33 mouse cellular contexts compared by ENCODE assay signal in genomic region chr8:117326735-117327134, GRCm38 (mm10).
DNase-seq lines count a peak whose midpoint lies in the region; ATAC-seq and TF ChIP-seq lines count a peak whose summit lies in the region.
"Had no signal": no experiment of that assay in that cellular context is flagged by ENCODE, and none has a peak within 500 bp of the region (broad histone marks: within the 10 kb centered on the region; RNA-seq: fewer than 3 reads in every experiment).

No protein-coding gene starts in this region.

- intact Hi-C loops in left cerebral cortex, postnatal 10 days (cut with DNase I) = no loop called here

- 0 out of 2 replicates have a peak overlapping the region, but pooled peaks have one; percentile 30 for H3K27ac ChIP-seq in hindbrain, embryonic 13.5 days
- no peak overlapping the region for H3K27ac ChIP-seq in hindbrain, embryonic 16.5 days (ENCODE audit: low read depth, low read length)
- H3K27ac ChIP-seq in intestine, embryonic 16.5 days (ENCODE audit: low read length) = peak overlapping the region; percentile 97
- H3K27ac ChIP-seq in stomach, postnatal 0 days (replicated peaks) = peak overlapping the region; percentile 76

- no peak overlapping the region for H3K4me3 ChIP-seq in hindbrain, embryonic 13.5 days
- H3K4me3 ChIP-seq in hindbrain, embryonic 16.5 days (ENCODE audit: low read length) = no peak overlapping the region
- no peak overlapping the region for H3K4me3 ChIP-seq in G1E (ENCODE audit: low read depth, low read length)
- no peak overlapping the region for H3K4me3 ChIP-seq in intestine, embryonic 16.5 days (ENCODE audit: low read length)
- no peak overlapping the region for H3K4me3 ChIP-seq in stomach, postnatal 0 days (ENCODE audit: low read depth, low read length)
- H3K4me3 ChIP-seq: embryonic facial prominence, embryonic 13.5 days; erythroblast, embryonic 14.5 days; forebrain, embryonic 13.5 days; heart, embryonic 13.5 days; hindbrain, embryonic 15.5 days; left cerebral cortex, adult 2 months; limb, embryonic 13.5 days; liver, embryonic 12.5 days; midbrain, embryonic 13.5 days; neural tube, embryonic 15.5 days; stomach, embryonic 15.5 days had no signal

- no peak for TF ChIP-seq CTCF in G1E (IDR thresholded peaks at IDR 0.05; ENCODE audit: low read depth, low read length)
- TF ChIP-seq CTCF in stomach, postnatal 0 days (IDR thresholded peaks at IDR 0.05; ENCODE audit: low read depth) = no peak

- TF ChIP-seq EP300 in stomach, postnatal 0 days (optimal IDR thresholded peaks at IDR 0.05) = no peak

- no peaks in the 10 kb centered on the region for H3K9me3 ChIP-seq in hindbrain, embryonic 13.5 days
- H3K9me3 ChIP-seq in hindbrain, embryonic 16.5 days (ENCODE audit: control insufficient read depth, low read length) = no peaks in the 10 kb centered on the region
- H3K9me3 ChIP-seq in G1E (replicated peaks) = no peaks in the 10 kb centered on the region
- no peaks in the 10 kb centered on the region for H3K9me3 ChIP-seq in intestine, embryonic 16.5 days (ENCODE audit: control insufficient read depth, low read length)
- H3K9me3 ChIP-seq in stomach, postnatal 0 days (ENCODE audit: control insufficient read depth, low read length) = no peaks in the 10 kb centered on the region
- H3K9me3 ChIP-seq: embryonic facial prominence, embryonic 13.5 days; forebrain, embryonic 13.5 days; heart, embryonic 13.5 days; hindbrain, embryonic 15.5 days; limb, embryonic 13.5 days; liver, embryonic 12.5 days; megakaryocyte, embryonic 14.5 days; midbrain, embryonic 13.5 days; neural tube, embryonic 15.5 days; stomach, embryonic 15.5 days had no signal

- H3K27me3 ChIP-seq in hindbrain, embryonic 13.5 days = no peaks in the 10 kb centered on the region
- H3K27me3 ChIP-seq in hindbrain, embryonic 16.5 days (replicated peaks; ENCODE audit: control insufficient read depth, insufficient read depth, low read length) = no peaks in the 10 kb centered on the region
- no peaks in the 10 kb centered on the region for H3K27me3 ChIP-seq in G1E (ENCODE audit: insufficient read depth, low read length)
- H3K27me3 ChIP-seq in intestine, embryonic 16.5 days (replicated peaks; ENCODE audit: control insufficient read depth, insufficient read depth, low read length) = no peaks in the 10 kb centered on the region
- H3K27me3 ChIP-seq in stomach, postnatal 0 days (ENCODE audit: control insufficient read depth, insufficient read depth, low read length) = no peaks in the 10 kb centered on the region
- H3K27me3 ChIP-seq: embryonic facial prominence, embryonic 13.5 days; forebrain, embryonic 13.5 days; heart, embryonic 13.5 days; hindbrain, embryonic 15.5 days; limb, embryonic 13.5 days; liver, embryonic 12.5 days; megakaryocyte, embryonic 14.5 days; midbrain, embryonic 13.5 days; neural tube, embryonic 15.5 days; stomach, embryonic 15.5 days had no signal

- H3K36me3 ChIP-seq in hindbrain, embryonic 13.5 days = no peaks in the 10 kb centered on the region; the same call in 1 of the 2 replicates
- no peaks in the 10 kb centered on the region for H3K36me3 ChIP-seq in hindbrain, embryonic 16.5 days (ENCODE audit: control insufficient read depth, insufficient read depth, low read length)
- peaks cover 46% of the 10 kb centered on the region for H3K36me3 ChIP-seq in G1E (replicated peaks)
- no peaks in the 10 kb centered on the region for H3K36me3 ChIP-seq in intestine, embryonic 16.5 days (ENCODE audit: control insufficient read depth, insufficient read depth, low read length)
- H3K36me3 ChIP-seq in stomach, postnatal 0 days (ENCODE audit: control insufficient read depth, insufficient read depth, low read length) = no peaks in the 10 kb centered on the region; the same call in 1 of the 2 replicates
- H3K36me3 ChIP-seq: heart, embryonic 13.5 days; hindbrain, embryonic 15.5 days; limb, embryonic 13.5 days; midbrain, embryonic 13.5 days; neural tube, embryonic 15.5 days; stomach, embryonic 15.5 days had no signal

- no peak overlapping the region for H3K4me2 ChIP-seq in hindbrain, embryonic 13.5 days
- H3K4me2 ChIP-seq in hindbrain, embryonic 16.5 days (ENCODE audit: low read length) = no peak overlapping the region
- no peak overlapping the region for H3K4me2 ChIP-seq in intestine, embryonic 16.5 days (ENCODE audit: low read depth, low read length)
- H3K4me2 ChIP-seq in stomach, postnatal 0 days (replicated peaks; ENCODE audit: low read depth) = no peak overlapping the region
- H3K4me2 ChIP-seq: embryonic facial prominence, embryonic 13.5 days; forebrain, embryonic 13.5 days; heart, embryonic 13.5 days; hindbrain, embryonic 15.5 days; limb, embryonic 13.5 days; liver, embryonic 12.5 days; midbrain, embryonic 13.5 days; neural tube, embryonic 15.5 days; stomach, embryonic 15.5 days had no signal

- ATAC-seq in hindbrain, embryonic 13.5 days (ENCODE audit: low FRiP score) = no peak
- no peak for ATAC-seq in hindbrain, embryonic 16.5 days
- peak; percentile 51 for ATAC-seq in G1E (ENCODE audit: extremely low read depth, insufficient number of reproducible peaks, low FRiP score, poor library complexity, severe bottlenecking)
- ATAC-seq in intestine, embryonic 16.5 days = no peak
- ATAC-seq in stomach, postnatal 0 days (ENCODE audit: low FRiP score, low TSS enrichment) = no peak
- no peak for ATAC-seq in frontal cortex, adult (ENCODE audit: low TSS enrichment)
- ATAC-seq: activated CD4-positive, CD25-positive, alpha-beta regulatory T cell, adult 4 months; CD4-positive, CD25-positive, alpha-beta regulatory T cell, adult 4 months; forebrain, embryonic 13.5 days; liver, embryonic 12.5 days; lung, postnatal 0 days had no signal

- no peak overlapping the region for H3K9ac ChIP-seq in hindbrain, embryonic 13.5 days
- H3K9ac ChIP-seq in hindbrain, embryonic 16.5 days (ENCODE audit: low read depth, low read length) = no peak overlapping the region
- H3K9ac ChIP-seq in intestine, embryonic 16.5 days (ENCODE audit: low read depth, low read length) = no peak overlapping the region
- H3K9ac ChIP-seq in stomach, postnatal 0 days (ENCODE audit: low read length) = no peak overlapping the region
- H3K9ac ChIP-seq: embryonic facial prominence, embryonic 13.5 days; hindbrain, embryonic 15.5 days; limb, embryonic 13.5 days; liver, embryonic 12.5 days; neural tube, embryonic 15.5 days; stomach, embryonic 15.5 days had no signal

- peaks cover 73% of the 10 kb centered on the region for H3K4me1 ChIP-seq in hindbrain, embryonic 13.5 days (replicated peaks)
- peaks cover 39% of the 10 kb centered on the region for H3K4me1 ChIP-seq in hindbrain, embryonic 16.5 days (ENCODE audit: control insufficient read depth, insufficient read depth, low read depth, low read length)
- H3K4me1 ChIP-seq in G1E (ENCODE audit: insufficient read depth, low read depth, low read length) = peaks cover 24% of the 10 kb centered on the region
- H3K4me1 ChIP-seq in intestine, embryonic 16.5 days (ENCODE audit: control insufficient read depth, insufficient read depth, low read length) = peaks cover 57% of the 10 kb centered on the region
- no peaks in the 10 kb centered on the region; the same call in 1 of the 2 replicates for H3K4me1 ChIP-seq in stomach, postnatal 0 days (replicated peaks; ENCODE audit: control insufficient read depth, insufficient read depth)

- no peak for DNase-seq in G1E (ENCODE audit: low spot score)
- no peak for DNase-seq in stomach, postnatal 0 days (ENCODE audit: low spot score)
- no peak for DNase-seq in left cerebral cortex, postnatal 10 days (ENCODE audit: extremely low spot score in 1 of 2, low spot score in 2 of 2)
- DNase-seq: adrenal gland, adult 8-10 months; cerebellum, adult 8-10 months; cerebellum, postnatal 36 days; embryo, embryonic 11 days; heart, postnatal 10 days; lung, adult 18-20 months; lung, postnatal 4 days; retina, postnatal 1 day; right cerebral cortex, postnatal 14 days; thymus, adult 18-20 months; thymus, postnatal 25 days had no signal

- 93% methylated on average over 5 of the region's 5 CpGs for WGBS in hindbrain, embryonic 13.5 days
- WGBS in hindbrain, embryonic 16.5 days = 85% methylated on average over 5 of the region's 5 CpGs
- WGBS in intestine, embryonic 16.5 days = 77% methylated on average over 5 of the region's 5 CpGs
- WGBS in stomach, postnatal 0 days = 82% methylated on average over 5 of the region's 5 CpGs
